Comparison of ENCODE assay signal across 9 mouse cellular contexts in genomic region chrX:12466312-12466711, GRCm38 (mm10).
A peak's percentile ranks its signal among the peaks of the same experiment; 100 is the strongest.
DNase-seq lines count a peak whose midpoint lies in the region; ATAC-seq and TF ChIP-seq lines count a peak whose summit lies in the region.
"Had no signal": no experiment of that assay in that cellular context is flagged by ENCODE, and none has a peak within 500 bp of the region (broad histone marks: within the 10 kb centered on the region; RNA-seq: fewer than 3 reads in every experiment).

No protein-coding gene starts in this region.

- no peak overlapping the region for H3K4me2 ChIP-seq in lung, embryonic 14.5 days
- no peak overlapping the region for H3K4me2 ChIP-seq in embryonic facial prominence, embryonic 12.5 days (replicated peaks)
- no peak overlapping the region for H3K4me2 ChIP-seq in neural tube, embryonic 14.5 days (ENCODE audit: low read depth, low read length)

- H3K9ac ChIP-seq in lung, embryonic 14.5 days = no peak overlapping the region
- H3K9ac ChIP-seq in embryonic facial prominence, embryonic 12.5 days = no peak overlapping the region
- no peak overlapping the region for H3K9ac ChIP-seq in neural tube, embryonic 14.5 days (replicated peaks; ENCODE audit: low read depth, low read length)

- peaks cover 4% of the 10 kb centered on the region; the same call in 1 of the 2 replicates for H3K4me1 ChIP-seq in lung, embryonic 14.5 days (ENCODE audit: insufficient read depth)
- H3K4me1 ChIP-seq in embryonic facial prominence, embryonic 12.5 days = peaks cover 21% of the 10 kb centered on the region
- H3K4me1 ChIP-seq in neural tube, embryonic 14.5 days (ENCODE audit: control insufficient read depth, insufficient read depth, low read length) = no peaks in the 10 kb centered on the region

- no peak for ATAC-seq in lung, embryonic 14.5 days (ENCODE audit: insufficient read depth)
- 0 out of 2 replicates have a peak, but pooled peaks have one; percentile 24 for ATAC-seq in embryonic facial prominence, embryonic 12.5 days (ENCODE audit: insufficient number of reproducible peaks, insufficient read depth, low FRiP score, low TSS enrichment)
- peak; percentile 29; the same call in 1 of the 2 replicates for ATAC-seq in neural tube, embryonic 14.5 days (ENCODE audit: low read depth)

- 34% methylated on average over 9 of the region's 10 CpGs for WGBS in lung, embryonic 14.5 days
- WGBS in embryonic facial prominence, embryonic 12.5 days = 36% methylated on average over 10 of the region's 10 CpGs
- WGBS in neural tube, embryonic 14.5 days = 37% methylated on average over 10 of the region's 10 CpGs

- H3K4me3 ChIP-seq in lung, embryonic 14.5 days (ENCODE audit: low read depth, low read length) = no peak overlapping the region
- no peak overlapping the region for H3K4me3 ChIP-seq in embryonic facial prominence, embryonic 12.5 days
- no peak overlapping the region for H3K4me3 ChIP-seq in neural tube, embryonic 14.5 days (ENCODE audit: low read depth, low read length)

- H3K36me3 ChIP-seq in lung, embryonic 14.5 days (ENCODE audit: insufficient read depth) = no peaks in the 10 kb centered on the region
- no peaks in the 10 kb centered on the region for H3K36me3 ChIP-seq in embryonic facial prominence, embryonic 12.5 days
- H3K36me3 ChIP-seq in neural tube, embryonic 14.5 days (ENCODE audit: control insufficient read depth, insufficient read depth, low read length) = no peaks in the 10 kb centered on the region

- peak; percentile 15 for DNase-seq in lung, embryonic 14.5 days
- DNase-seq in lung, postnatal 10 days = no peak
- peak; percentile 24 for DNase-seq in kidney, postnatal 14 days
- no peak for DNase-seq in urinary bladder, postnatal 14 days (ENCODE audit: low spot score)
- no peak for DNase-seq in thymus, postnatal 25 days
- no peak for DNase-seq in urinary bladder, adult 2 months (ENCODE audit: low spot score)
- DNase-seq: heart, postnatal 14 days had no signal

- H3K9me3 ChIP-seq in lung, embryonic 14.5 days (ENCODE audit: low read depth, low read length) = no peaks in the 10 kb centered on the region
- no peaks in the 10 kb centered on the region for H3K9me3 ChIP-seq in embryonic facial prominence, embryonic 12.5 days
- H3K9me3 ChIP-seq in neural tube, embryonic 14.5 days (ENCODE audit: control insufficient read depth, low read length) = no peaks in the 10 kb centered on the region

- no peak for TF ChIP-seq CTCF in lung, embryonic 14.5 days (IDR thresholded peaks at IDR 0.05; ENCODE audit: low read depth)

- H3K27me3 ChIP-seq in lung, embryonic 14.5 days (ENCODE audit: insufficient read depth, low read length) = no peaks in the 10 kb centered on the region
- no peaks in the 10 kb centered on the region for H3K27me3 ChIP-seq in embryonic facial prominence, embryonic 12.5 days
- no peaks in the 10 kb centered on the region for H3K27me3 ChIP-seq in neural tube, embryonic 14.5 days (ENCODE audit: control insufficient read depth, insufficient read depth, low read length)

- peak overlapping the region; percentile 55; the same call in 1 of the 2 replicates for H3K27ac ChIP-seq in lung, embryonic 14.5 days (ENCODE audit: low read depth)
- no peak overlapping the region for H3K27ac ChIP-seq in embryonic facial prominence, embryonic 12.5 days
- no peak overlapping the region for H3K27ac ChIP-seq in neural tube, embryonic 14.5 days (ENCODE audit: low read depth, low read length)

Comparison
In these comparisons a context has a peak if more than half of its experiments do, and no peak if none do; other contexts are left out.
1. DNase-seq: peak in lung, embryonic 14.5 days (single experiment) and kidney, postnatal 14 days (single experiment); none in lung, postnatal 10 days (single experiment), urinary bladder, postnatal 14 days (single experiment), thymus, postnatal 25 days (single experiment) and urinary bladder, adult 2 months (single experiment).